Mouse (Mus musculus): ENCODE data around the gene Enpp1.

DNA sequence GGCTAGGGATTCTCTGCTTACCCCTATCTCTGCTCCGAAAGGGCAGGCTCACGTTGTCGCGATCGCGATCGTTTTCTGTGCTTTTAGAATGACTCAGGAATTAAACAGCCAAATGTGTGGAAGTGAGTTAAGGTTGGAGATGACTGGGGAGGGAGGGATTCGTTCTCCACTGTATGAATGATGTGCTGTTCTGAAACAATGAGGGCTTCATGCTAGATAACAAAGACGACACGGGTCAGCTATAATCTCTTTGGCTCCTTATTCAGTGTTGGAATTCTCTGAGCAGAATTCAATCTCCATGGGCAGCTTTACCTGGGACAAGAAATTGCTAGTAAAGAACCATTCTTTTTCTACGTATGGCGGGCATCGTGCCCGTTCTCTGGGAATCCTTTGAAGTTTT is 6.1 kb upstream of the Enpp1 start:
- TF ChIP-seq EP300 (IDR thresholded peaks at IDR 0.05; ENCODE audit: low read depth) (no peak), CTCF (IDR thresholded peaks at IDR 0.05; ENCODE audit: low read depth) (no peak)
